Mouse (Mus musculus) bone marrow, adult 2 months (tissue): ENCODE data around the gene Uck2.

Source experiments
- CTCF ChIP-seq: fragments of 200-500 bp; IDR thresholded peaks from 2 replicates; pipeline ENCODE4 v1.5.1; 2011; ENCODE audit warnings: low read length, control low read depth; ENCODE audit not compliant: control insufficient read depth, insufficient read depth
- POLR2A ChIP-seq: fragments of 200-500 bp; IDR thresholded peaks from 2 replicates; pipeline ENCODE4 v1.6.1; 2011; ENCODE audit warnings: low read depth, mild to moderate bottlenecking, control low read depth, low read length, borderline replicate concordance; ENCODE audit not compliant: control insufficient read depth

- TF ChIP-seq POLR2A (peak; percentile 68; the same call in 1 of the 2 replicates), CTCF (no peak)
Observed at GRCm38 (mm10) chr1:167284837-167285319, 242 bp downstream of the Uck2 start.
